Mouse (Mus musculus): ENCODE measurements around the gene Axin2.
"Not testable (repeated sequence)": the region's sequence is repeated elsewhere in the genome, so short reads cannot be mapped to it uniquely, and the experiment has no call there.

Axin2 gene

DNA sequence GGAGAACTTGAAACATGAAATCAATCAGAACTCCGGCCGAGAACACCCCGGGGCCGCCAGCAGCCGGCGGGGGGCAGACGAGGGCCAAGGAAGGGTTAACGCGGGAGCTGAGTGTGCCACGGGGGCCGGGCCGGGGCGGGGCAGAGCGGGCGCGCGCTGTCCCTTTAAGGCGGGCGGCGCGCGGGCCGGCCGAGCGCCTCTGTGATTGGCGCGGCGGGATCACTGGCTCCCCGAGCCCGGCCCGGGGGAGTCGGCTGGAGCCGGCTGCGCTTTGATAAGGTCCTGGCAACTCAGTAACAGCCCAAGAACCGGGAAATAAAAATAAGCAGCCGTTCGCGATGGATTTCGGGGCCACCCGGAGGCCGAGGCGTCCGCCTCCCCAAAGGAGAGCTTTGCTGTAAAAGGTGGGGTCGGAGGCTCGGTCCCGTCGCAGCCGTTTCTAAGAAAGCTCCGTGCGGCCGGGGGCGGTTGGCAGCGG lies at the start of gene Axin2:
TSS of gene Axin2 (plus strand) at position 192 of the 478 bp plus-strand sequence.
- peak; percentile 96 for DNase-seq

DNA sequence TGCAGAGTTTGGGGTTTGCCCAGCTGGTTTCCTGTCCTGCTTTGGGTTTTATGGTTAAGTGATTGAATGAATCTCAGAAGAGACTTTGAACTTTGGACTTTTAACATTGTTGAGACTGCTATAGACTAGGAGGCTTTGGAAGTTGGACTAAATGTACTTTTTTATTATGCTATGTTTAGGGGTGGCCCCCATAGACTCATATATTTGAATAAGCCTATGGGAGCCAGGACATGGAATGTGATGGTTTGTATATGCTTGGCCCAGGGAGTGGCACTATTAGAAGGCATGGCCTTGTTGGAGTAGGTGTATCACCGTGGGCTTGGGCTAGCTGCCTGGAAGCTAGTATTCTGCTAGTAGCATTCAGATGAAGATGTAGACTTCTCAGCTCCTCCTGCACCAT lies 48.9 kb upstream of the Axin2 start:
- not testable (repeated sequence) for DNase-seq

DNA sequence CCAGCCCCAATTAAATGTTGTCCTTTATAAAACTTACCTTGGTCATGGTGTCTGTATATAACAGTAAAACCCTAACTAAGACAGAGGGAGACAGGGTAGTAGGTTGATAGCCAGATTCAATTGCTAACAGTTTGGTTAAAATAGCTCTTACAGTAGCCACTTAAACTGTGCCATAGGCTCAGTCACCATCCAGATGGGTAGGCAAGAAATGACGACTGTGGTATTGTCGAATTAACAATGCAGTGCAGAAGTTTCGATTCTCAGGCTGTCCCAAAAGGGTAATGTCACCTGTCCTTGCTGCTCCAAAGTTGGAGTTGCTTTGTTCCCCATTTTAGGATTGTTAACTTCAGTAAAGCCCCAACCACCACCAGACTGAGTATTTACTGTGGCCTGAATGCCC lies 48.4 kb upstream of the Axin2 start:
- DNase-seq, result no peak

DNA sequence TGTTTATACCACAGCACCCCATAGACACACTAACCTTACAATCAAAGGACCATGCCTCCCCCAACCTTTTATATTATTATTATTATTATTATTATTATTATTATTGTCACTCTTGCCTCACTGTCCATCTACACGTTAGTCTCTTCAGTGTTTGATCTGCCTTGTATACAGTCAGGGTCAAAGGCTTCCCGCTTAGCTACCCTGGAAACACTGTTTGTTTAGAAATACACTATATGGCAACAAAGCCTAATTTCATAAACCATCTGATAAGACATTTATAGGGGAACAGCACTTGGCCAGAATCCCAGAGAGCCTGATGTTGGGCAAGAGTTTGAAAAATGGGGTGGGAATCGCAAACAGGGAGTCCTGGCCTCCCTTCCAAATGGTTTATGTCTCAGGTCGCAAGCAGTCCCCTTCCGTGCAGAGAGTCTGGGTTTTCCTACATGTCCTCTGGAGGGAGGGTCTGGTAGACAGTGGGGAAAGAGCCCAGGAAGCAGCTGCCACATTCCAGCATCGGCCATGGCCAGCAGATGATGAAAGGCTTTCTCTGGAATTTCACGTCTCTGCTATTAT lies 43.4 kb upstream of the Axin2 start:
- peak; percentile 42 for DNase-seq

DNA sequence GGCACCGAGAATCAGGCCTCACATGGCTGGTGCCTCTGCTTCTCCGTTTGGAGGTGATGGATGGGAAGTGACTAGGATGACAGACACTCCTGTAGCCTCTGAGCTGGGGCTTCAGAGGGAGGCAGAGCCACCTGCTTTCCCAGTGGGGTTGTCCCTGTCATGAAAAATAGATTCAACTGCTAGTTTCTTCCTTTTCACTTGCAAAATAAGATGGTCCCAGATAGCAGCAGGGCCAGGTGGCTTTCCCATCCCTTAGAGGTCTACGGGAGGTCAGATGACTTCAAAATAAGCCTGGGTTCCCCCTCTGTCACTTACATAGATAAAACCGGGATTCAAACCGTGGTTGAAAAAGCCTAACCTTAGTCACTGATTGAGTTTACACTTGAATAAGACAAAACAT lies 42.6 kb upstream of the Axin2 start:
- no peak for DNase-seq

- no peak for DNase-seq
Measured at GRCm38 (mm10) chr11:108880546-108880945, 39.6 kb upstream of the Axin2 start.

DNA sequence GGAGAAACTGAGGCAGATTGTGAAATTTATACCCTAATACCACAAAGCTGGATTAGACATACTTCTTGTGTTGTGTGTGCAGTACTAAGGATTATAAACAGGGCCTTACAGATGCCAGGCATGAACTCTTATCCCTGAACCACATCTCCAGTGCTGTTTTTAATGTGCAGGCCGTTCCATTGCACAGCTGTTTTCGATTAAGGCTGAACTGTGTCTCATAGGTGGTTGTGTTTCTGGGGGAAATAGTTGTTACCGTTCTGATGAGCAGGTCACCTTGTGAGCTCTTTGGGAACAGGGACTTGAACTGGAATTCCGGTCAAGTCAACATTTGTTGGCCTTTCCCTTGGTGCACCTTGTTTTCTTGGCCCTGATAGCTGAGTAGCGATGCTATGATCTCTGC lies 38.5 kb upstream of the Axin2 start:
- no peak for DNase-seq

DNA sequence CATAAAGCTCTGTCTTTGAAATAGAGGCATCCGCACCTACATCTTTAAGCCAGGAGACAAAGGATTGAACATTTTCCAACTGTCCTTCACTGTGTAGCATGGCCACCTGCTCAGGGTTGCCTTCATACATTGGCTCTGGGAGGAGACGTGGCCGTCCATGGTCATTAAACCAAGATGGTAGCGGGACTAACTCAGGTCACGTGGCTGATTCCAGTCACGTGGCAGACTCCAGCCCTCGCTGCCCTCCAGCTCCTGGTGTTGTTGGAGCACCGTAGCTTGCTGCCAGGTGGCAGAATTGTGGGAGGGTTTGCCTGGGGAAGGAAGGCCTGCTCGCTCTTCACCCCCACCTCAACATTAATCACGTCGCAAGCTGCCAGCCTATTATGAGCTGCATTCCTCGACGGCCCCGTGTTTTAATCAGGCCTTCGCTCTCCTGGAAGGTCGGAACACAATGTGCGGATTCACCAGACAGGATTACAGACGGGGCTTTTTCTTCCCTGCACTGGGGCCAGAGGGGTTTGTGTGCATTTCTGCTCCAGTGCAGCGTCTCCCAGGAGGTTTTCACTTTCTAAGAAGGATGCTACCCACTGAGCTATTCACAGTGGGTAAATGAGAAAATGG lies 34.8 kb upstream of the Axin2 start:
- no peak for DNase-seq

GRCm38 (mm10) chr11:108886060-108886459 lies 34.1 kb upstream of the Axin2 start:
- DNase-seq, result no peak

DNA sequence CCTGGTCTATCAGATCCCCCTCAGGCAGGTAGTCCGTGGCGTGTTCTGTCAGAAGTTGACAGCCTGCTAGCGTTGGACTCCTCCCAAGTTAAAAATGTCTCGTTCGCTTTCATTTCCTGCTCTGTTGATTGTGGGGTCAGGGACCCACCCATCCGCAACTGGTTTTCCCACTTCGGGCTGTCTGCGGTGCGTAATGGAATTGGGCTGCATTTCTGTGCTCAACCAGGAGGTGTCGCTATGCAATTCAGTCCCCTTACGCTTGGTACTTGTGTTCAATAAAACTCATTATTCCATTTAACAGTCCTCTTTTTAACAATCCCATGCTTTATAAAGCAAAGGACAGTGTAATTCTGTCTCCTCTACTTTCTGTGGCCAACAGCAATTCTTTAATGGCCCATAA lies 31.0 kb upstream of the Axin2 start:
- no peak for DNase-seq

- DNase-seq, result no peak
Measured at GRCm38 (mm10) chr11:108890544-108890943, 29.6 kb upstream of the Axin2 start.

- peak; percentile 52 for DNase-seq
Measured at GRCm38 (mm10) chr11:108891111-108891870, 28.9 kb upstream of the Axin2 start.

GRCm38 (mm10) chr11:108891871-108892380 lies 28.2 kb upstream of the Axin2 start:
- DNase-seq, result no peak

GRCm38 (mm10) chr11:108892406-108892805 lies 27.7 kb upstream of the Axin2 start:
- DNase-seq, result no peak

GRCm38 (mm10) chr11:108893232-108893790 lies 26.8 kb upstream of the Axin2 start:
- no peak for DNase-seq

- DNase-seq, result no peak
Measured at GRCm38 (mm10) chr11:108893855-108894510, 26.2 kb upstream of the Axin2 start.

DNA sequence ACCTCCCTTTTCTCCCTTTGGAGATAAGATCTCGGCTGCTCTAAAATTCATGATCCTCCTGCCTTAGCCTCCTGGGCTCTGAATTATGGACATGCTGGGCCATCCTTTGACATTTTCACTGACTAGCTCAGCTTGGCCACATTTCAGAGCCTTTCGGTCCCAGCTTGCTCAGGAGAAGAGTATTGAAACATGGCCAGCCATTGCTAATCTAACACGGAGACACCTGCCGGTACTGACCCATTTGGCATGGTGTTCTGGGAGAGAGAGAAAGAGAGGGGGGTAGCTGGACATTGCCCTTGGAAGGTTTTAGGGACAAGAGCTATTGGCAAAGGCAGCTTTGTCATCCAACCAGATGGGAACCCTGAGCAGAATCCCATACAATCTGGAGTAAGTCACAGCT lies 23.1 kb upstream of the Axin2 start:
- DNase-seq, result no peak

DNA sequence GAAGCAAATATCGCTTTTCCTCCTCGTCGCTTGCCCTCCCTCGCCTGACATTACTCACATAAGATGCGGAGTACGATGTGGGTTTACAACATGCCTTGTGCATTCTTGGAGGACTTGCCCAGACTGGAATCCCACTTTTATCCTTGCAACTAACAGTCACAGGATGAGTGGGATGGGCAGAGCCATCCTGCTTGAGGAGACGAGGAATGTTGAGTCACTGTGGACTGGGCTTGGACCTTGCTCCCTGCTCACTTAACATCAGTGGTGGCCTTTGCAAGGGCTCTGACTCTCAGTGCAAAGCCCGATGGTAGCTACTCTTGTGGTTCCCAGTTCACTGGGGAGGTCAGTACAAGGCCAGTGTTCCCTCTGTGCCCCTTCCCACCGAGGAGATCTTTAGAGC lies 22.1 kb upstream of the Axin2 start:
- DNase-seq, result no peak

GRCm38 (mm10) chr11:108898483-108898882 lies 21.7 kb upstream of the Axin2 start:
- DNase-seq, result no peak

DNA sequence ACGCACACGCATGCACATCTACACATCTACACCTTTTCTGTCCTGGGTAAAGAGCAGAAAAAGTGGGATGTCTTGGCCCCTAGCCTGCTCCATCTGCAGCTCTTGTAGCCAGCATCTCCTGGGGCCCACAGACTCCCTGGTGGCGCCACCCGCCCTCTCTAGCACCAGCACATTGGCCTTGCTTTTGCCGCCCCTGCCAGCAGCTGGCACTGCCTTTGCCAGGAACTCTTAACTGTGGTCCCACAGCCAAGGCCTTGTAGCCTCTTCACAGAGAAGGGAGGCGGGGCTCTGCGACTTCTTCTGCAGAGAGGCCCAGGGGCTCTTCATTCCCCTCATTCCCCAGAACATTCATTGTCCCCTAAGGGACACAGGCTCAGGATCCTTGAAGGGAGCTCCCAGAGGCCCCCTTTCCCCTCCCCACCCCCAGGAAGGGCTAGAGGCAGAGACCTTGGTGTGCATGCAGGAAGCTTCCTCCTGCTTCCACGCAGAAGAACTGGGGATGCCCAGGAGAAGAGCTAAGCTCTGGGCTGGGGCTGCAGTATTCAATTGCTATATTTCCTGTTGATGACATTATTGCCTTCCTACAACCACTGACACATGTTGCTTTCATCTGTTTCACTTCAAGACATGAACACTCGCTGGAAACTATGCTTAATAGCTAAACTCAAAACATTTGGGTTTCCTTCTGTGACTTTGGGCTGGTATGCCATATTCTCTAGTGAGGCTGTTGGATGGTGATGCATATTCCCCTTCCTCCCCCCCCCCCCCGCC lies 19.2 kb upstream of the Axin2 start:
- DNase-seq, result no peak

GRCm38 (mm10) chr11:108901670-108902069 lies 18.5 kb upstream of the Axin2 start:
- no peak for DNase-seq

DNA sequence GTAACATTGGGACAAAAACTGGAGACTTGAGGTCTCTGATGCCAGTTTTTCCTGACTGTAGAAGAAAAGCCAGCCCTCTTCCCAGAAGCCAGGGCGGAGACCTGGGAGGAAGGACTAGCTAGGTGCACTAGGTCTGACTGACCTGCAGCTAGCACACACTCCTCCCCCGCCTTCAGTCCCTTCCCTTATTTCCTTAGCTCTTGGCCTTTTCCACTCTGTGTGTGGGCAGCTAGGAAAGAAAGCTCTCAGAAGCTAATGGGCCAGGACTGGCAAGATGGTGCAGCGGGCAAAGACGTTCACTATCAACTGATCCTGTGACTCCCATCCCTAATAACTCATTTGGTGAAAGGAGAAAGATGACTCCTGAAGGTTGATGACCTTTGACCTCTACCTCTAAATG lies 17.8 kb upstream of the Axin2 start:
- no peak for DNase-seq
